Mouse (Mus musculus): ENCODE measurements around the gene Prr15l.

DNA sequence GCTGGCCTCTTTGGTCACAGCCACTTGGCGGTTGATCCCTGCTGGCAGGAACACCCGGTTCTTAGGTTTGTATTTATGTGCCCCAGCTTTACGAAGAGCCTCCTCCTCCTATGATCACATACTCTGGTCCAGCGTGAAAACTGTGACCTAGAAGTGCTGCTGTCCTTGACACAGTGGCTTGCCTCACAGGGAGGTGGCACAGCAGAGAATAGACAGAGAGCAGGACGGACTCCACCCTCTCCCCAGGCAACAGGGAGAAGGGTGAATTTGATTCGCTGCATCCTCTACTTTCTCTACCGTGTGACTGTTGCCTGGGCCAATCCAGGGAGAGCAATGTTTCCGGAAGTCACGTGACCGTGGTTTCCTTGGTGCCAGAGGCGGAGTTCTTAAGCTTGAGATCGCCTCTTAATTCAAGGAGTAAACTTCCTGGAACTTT lies 7.0 kb downstream of the Prr15l start:
- TF ChIP-seq CTCF (IDR thresholded peaks at IDR 0.05; ENCODE audit: insufficient read depth, low read depth, low read length): no peak
- TF ChIP-seq POLR2A (IDR thresholded peaks at IDR 0.05; ENCODE audit: insufficient read depth, low read depth, low read length): no peak

Measured in olfactory bulb, adult 2 months (tissue).